Mouse (Mus musculus): ENCODE results near the gene E2f6. TPM values are rescaled to one million over a fixed set of nuclear protein-coding genes. Genes with fewer than 3 reads are reported as not detected.

The E2f6 gene
- total and polyA plus RNA-seq, 3 experiments = 9.3 to 36.1 (median 20.0) TPM

DNA sequence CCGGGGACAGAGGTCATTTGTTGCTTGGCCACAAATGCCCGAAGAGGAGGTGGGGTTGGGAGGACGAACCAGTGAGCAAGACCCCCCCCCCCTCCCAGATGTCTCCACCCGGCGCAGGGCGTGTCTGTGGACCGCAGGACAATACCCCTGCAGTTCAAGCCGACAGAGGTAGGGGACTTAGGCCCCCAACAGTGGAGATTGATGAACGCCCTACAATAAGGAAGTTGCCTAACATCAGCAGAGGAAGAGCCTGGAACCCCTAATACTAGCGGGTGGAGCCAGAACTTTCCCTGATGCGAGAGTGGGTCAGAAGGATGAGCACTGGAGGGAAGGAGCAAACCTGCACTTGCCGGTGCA is 9.8 kb upstream of the E2f6 start:
- Histone ChIP-seq H3K9me3 (replicated peaks; ENCODE audit: low read length) (no peaks in the 10 kb centered on the region), H3K4me1 (ENCODE audit: control insufficient read depth in 1 of 2, insufficient read depth in 2 of 2) (peaks cover 4% of the 10 kb centered on the region in 2 experiments; a peak in 3 of 4 replicates), H3K36me3 (replicated peaks in 1 of 2; ENCODE audit: control insufficient read depth in 1 of 2, insufficient read depth in 1 of 2, low read length in 1 of 2) (no peaks in the 10 kb centered on the region), H3K79me2 (replicated peaks; ENCODE audit: control insufficient read depth, extremely low read depth, insufficient read depth, poor library complexity, severe bottlenecking) (no peaks in the 10 kb centered on the region), H3K4me2 (ENCODE audit: insufficient read depth, low read depth, poor library complexity, severe bottlenecking) (no peak overlapping the region), H3K27me3 (replicated peaks) (no peaks in the 10 kb centered on the region), H3K9ac (ENCODE audit: insufficient read depth, low read depth) (no peak overlapping the region), H3K4me3 (replicated peaks in 1 of 3; ENCODE audit: low read depth in 2 of 3, low read length in 2 of 3, poor library complexity in 1 of 3) (no peak overlapping the region), H3K27ac (ENCODE audit: insufficient read depth, low read depth) (no peak overlapping the region)
- DNase-seq (ENCODE audit: extremely low read depth) = no peak
- TF ChIP-seq IRF4 (IDR thresholded peaks at IDR 0.05; ENCODE audit: low read depth, low read length) (no peak), CTCF (conservative IDR thresholded peaks at IDR 0.05 in 1 of 2, IDR thresholded peaks at IDR 0.05 in 1 of 2; ENCODE audit: low read depth in 2 of 2, low read length in 2 of 2) (no peak), UBTF (IDR thresholded peaks at IDR 0.05; ENCODE audit: low read depth, low read length) (no peak), HCFC1 (IDR thresholded peaks at IDR 0.05; ENCODE audit: low read depth, low read length) (no peak), MAX (IDR thresholded peaks at IDR 0.05; ENCODE audit: low read length) (no peak), CHD2 (IDR thresholded peaks at IDR 0.05; ENCODE audit: low read length) (no peak), SMC3 (IDR thresholded peaks at IDR 0.05; ENCODE audit: low read depth, low read length) (no peak), ZKSCAN1 (IDR thresholded peaks at IDR 0.05; ENCODE audit: borderline replicate concordance, low read depth, low read length) (no peak), MXI1 (IDR thresholded peaks at IDR 0.05; ENCODE audit: low read depth, low read length) (no peak), ZC3H11A (IDR thresholded peaks at IDR 0.05; ENCODE audit: low read depth, low read length) (no peak), JUN (IDR thresholded peaks at IDR 0.05; ENCODE audit: insufficient read depth, low read depth, low read length) (no peak), E2F4 (IDR thresholded peaks at IDR 0.05; ENCODE audit: insufficient replicate concordance, low read depth, low read length) (no peak), KAT2A (IDR thresholded peaks at IDR 0.05; ENCODE audit: insufficient replicate concordance, low read length) (no peak), MYC (IDR thresholded peaks at IDR 0.05; ENCODE audit: low read depth, low read length) (no peak), ZMIZ1 (IDR thresholded peaks at IDR 0.05; ENCODE audit: low read depth, low read length) (no peak)
- dilution Hi-C loops (cut with MboI; ENCODE audit: extremely low pct_ligation_motif_present, extremely low pct_unique_long_range_greater_than_20kb, low sequenced_read_pairs) = no loop called here
- in situ Hi-C loops (cut with MboI; ENCODE audit: low pct_ligation_motif_present, low pct_unique_long_range_greater_than_20kb, low sequenced_read_pairs) = loop anchor here (25.0 kb wide), 1 partner anchor 461 kb away; the partner anchor contains the start of gene Pdia6

DNA sequence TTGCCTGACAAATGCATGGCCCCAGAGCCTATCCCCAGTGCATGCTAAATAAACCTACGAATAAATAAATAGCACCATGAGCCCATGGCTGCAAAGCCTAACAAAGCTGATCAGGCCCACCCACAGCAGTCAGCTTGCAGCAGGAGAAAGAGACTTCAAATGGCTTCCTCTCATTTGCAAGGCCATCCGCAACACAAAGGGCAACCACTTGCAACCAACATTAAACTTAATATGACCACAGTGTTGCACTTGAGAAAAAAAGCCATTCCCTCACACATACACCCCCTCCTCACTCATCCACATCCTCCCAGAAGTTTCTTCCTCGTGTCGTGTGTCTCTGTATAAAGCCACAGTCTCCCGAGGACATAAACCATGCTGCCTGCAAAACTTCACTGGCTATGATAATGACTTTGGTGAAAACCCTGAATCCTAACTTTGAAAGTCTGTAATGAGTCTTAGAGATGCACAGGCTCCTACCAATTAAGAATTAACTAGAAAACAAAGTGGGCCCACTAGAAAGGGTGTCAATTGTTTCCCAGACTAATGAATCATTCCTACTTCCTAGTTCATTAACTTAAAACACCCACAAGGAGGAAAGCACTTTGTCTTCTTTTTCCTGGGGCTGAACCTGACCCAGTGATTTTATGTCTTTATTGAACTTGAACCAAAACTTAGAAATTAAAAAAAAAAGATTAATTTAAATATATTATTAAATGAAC is 7.4 kb upstream of the E2f6 start:
- Histone ChIP-seq H3K27ac (ENCODE audit: insufficient read depth, low read depth) (no peak overlapping the region), H3K9ac (ENCODE audit: insufficient read depth, low read depth) (no peak overlapping the region), H3K79me2 (replicated peaks; ENCODE audit: control insufficient read depth, extremely low read depth, insufficient read depth, poor library complexity, severe bottlenecking) (no peaks in the 10 kb centered on the region), H3K27me3 (replicated peaks) (no peaks in the 10 kb centered on the region), H3K4me3 (replicated peaks in 1 of 3; ENCODE audit: low read depth in 2 of 3, low read length in 2 of 3, poor library complexity in 1 of 3) (no peak overlapping the region), H3K36me3 (replicated peaks in 1 of 2; ENCODE audit: control insufficient read depth in 1 of 2, insufficient read depth in 1 of 2, low read length in 1 of 2) (no peaks in the 10 kb centered on the region), H3K4me1 (ENCODE audit: control insufficient read depth in 1 of 2, insufficient read depth in 2 of 2) (peaks cover 4 to 13% of the 10 kb centered on the region in 2 experiments; a peak in 3 of 4 replicates), H3K9me3 (replicated peaks; ENCODE audit: low read length) (no peaks in the 10 kb centered on the region), H3K4me2 (ENCODE audit: insufficient read depth, low read depth, poor library complexity, severe bottlenecking) (no peak overlapping the region)
- TF ChIP-seq ELF1 (IDR thresholded peaks at IDR 0.05; ENCODE audit: low read depth, low read length) (no peak), KAT2A (IDR thresholded peaks at IDR 0.05; ENCODE audit: insufficient replicate concordance, low read length) (no peak), ZMIZ1 (IDR thresholded peaks at IDR 0.05; ENCODE audit: low read depth, low read length) (no peak), UBTF (IDR thresholded peaks at IDR 0.05; ENCODE audit: low read depth, low read length) (no peak), TCF12 (IDR thresholded peaks at IDR 0.05; ENCODE audit: low read depth, low read length) (no peak), JUN (IDR thresholded peaks at IDR 0.05; ENCODE audit: insufficient read depth, low read depth, low read length) (no peak), HCFC1 (IDR thresholded peaks at IDR 0.05; ENCODE audit: low read depth, low read length) (no peak), USF2 (conservative IDR thresholded peaks at IDR 0.05; ENCODE audit: low read depth, low read length) (no peak)
- in situ Hi-C loops (cut with MboI; ENCODE audit: low pct_ligation_motif_present, low pct_unique_long_range_greater_than_20kb, low sequenced_read_pairs) (loop anchor here (25.0 kb wide), 1 partner anchor 459 kb away; the partner anchor contains the start of gene Pdia6), dilution Hi-C loops (cut with MboI; ENCODE audit: extremely low pct_ligation_motif_present, extremely low pct_unique_long_range_greater_than_20kb, low sequenced_read_pairs) (no loop called here)
- DNase-seq (ENCODE audit: extremely low read depth) = no peak
